Mouse (Mus musculus) liver, adult 2 months (tissue): ENCODE results near the gene Armc2.

ENCODE experiments used
- CTCF ChIP-seq: fragments of 200-500 bp; IDR thresholded peaks from 2 replicates; pipeline ENCODE4 v1.5.1; 2011; ENCODE audit warnings: low read depth, low read length, control low read depth
- POLR2A ChIP-seq: fragments of 200-500 bp; IDR thresholded peaks from 2 replicates; pipeline ENCODE4 v1.6.1; 2011; ENCODE audit warnings: low read length, control low read depth; ENCODE audit not compliant: insufficient read depth; ENCODE audit errors: extremely low read depth

DNA sequence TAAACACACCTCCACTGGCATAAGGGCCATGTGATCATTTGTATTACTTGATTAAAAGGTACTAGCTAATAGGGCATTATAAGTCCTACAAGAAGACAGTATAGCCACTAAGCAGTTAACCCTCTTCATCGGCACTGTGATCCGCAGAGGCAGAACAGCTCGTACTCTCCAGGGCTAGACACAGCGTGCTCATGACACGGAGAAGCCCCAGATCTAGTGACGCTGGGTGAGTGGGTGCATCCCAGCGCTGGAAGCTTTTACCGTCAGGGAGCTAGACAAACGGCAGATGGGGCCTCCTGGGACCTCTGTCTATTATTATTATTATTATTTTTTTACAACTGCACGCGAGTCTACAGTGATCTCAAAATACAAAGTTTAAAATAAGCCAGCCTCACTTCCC, 9.1 kb upstream of the Armc2 start:
- TF ChIP-seq CTCF (no peak), POLR2A (no peak)
